In genomic region chr11:47704930-47705787, GRCm38 (mm10) we compare ENCODE assay signal across 8 mouse cellular contexts.
DNase-seq lines count a peak whose midpoint lies in the region; ATAC-seq lines count a peak whose summit lies in the region.

No protein-coding gene starts in this region.

- DNase-seq in retina, postnatal 1 day = peak; percentile 6
- DNase-seq in retina, embryonic 14.5 days (ENCODE audit: low spot score) = no peak
- peak; percentile 30 for DNase-seq in gastrocnemius, postnatal 10 days
- DNase-seq in left cerebral cortex, adult 9 months (ENCODE audit: low spot score in 2 of 2) = peak; percentile 7 to 32
- DNase-seq in right cerebral cortex, postnatal 25 days = peak; percentile 28
- no peak for DNase-seq in thymus, postnatal 0 days (ENCODE audit: low spot score)
- DNase-seq in adrenal gland, postnatal 14 days = no peak

- ATAC-seq in monocyte, adult 5-6 weeks (replicated peaks; ENCODE audit: insufficient number of reproducible peaks, low FRiP score, low TSS enrichment, poor library complexity, severe bottlenecking) = no peak

Comparison
In these comparisons a context has a peak if more than half of its experiments do, and no peak if none do; other contexts are left out.
1. DNase-seq: peak in retina, postnatal 1 day (single experiment), gastrocnemius, postnatal 10 days (single experiment), left cerebral cortex, adult 9 months (2 of 2) and right cerebral cortex, postnatal 25 days (single experiment); none in retina, embryonic 14.5 days (single experiment), thymus, postnatal 0 days (single experiment) and adrenal gland, postnatal 14 days (single experiment).